Mouse (Mus musculus): Measurements from ENCODE around the gene Edar. TPM values are rescaled to one million over a fixed set of nuclear protein-coding genes. Genes with fewer than 3 reads are reported as not detected.

The Edar gene
- polyA plus RNA-seq, 1 experiment from 2014 or later, result 0.28 TPM

DNA sequence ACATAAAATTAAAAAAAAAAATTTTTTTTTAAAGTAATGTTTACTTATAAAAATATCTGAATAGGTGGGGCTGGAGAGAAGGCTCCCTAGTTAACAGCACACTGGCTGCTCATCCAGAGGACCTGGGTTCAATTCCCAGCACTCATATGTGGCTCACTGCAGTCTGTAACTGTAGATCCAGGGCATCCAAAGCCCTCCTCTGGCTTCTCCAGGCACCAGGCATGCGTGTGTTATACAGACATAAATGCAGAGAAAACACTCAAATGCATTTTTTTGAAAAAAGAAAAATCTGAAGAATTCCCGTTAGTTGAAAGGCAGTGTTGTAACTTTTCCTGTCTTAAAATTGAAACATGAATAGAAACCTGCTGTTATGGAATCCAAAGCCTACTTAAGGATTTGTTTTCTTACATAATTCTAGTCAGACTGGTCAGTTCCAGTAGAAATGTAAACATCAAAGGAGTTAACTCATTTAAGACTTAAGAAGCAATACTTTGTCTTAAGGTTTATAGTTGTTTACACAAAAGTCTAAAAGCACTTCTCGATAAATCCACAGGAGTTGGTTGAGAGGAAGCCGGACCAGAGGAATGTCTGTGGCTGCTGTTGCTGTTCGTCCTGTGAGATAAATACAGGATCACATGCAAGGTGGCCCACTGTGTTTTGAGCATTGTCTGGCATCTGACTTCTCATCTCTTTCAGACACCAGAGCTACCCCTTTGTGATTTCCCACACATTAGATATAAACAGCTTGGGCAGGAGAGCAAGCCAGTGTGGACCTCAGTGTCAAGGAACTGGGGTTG lies 89.8 kb downstream of the Edar start:
- Histone ChIP-seq H3K4me3 (no peak overlapping the region), H3K27me3 (replicated peaks) (no peaks in the 10 kb centered on the region), H3K36me3 (replicated peaks) (no peaks in the 10 kb centered on the region), H3K27ac (no peak overlapping the region), H3K9me3 (0 out of 2 replicates have a peak, but pooled peaks cover 3% of the 10 kb centered on the region), H3K9ac (no peak overlapping the region), H3K4me2 (no peak overlapping the region), H3K4me1 (no peaks in the 10 kb centered on the region)
- no peak for ATAC-seq (replicated peaks)
- WGBS, result 78% methylated on average over 5 of the region's 5 CpGs

DNA sequence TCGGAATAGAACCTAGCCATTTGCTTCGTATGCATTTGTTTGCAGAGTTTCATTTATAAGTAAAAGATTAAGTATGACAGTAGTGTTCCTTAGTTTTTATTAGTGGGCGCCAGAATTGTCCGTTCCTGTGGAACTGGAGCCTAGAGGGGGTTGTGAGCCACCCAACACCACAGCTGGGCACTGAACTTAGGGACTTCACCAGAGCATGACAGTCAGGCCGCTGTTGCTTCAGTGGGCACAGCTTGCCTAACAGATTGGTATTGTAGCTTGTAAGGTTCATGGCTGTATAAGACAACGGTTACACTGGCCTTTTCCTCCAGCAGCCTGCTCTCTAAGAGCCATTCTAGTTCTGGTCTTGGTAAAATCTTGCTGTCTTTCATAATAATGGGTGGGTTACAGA lies 114.9 kb downstream of the Edar start:
- Histone ChIP-seq H3K9ac (no peak overlapping the region), H3K4me2 (no peak overlapping the region), H3K9me3 (no peaks in the 10 kb centered on the region), H3K36me3 (replicated peaks) (no peaks in the 10 kb centered on the region), H3K4me1 (0 out of 2 replicates have a peak, but pooled peaks cover 2% of the 10 kb centered on the region), H3K4me3 (no peak overlapping the region), H3K27ac (no peak overlapping the region), H3K27me3 (replicated peaks) (no peaks in the 10 kb centered on the region)
- WGBS, result 88% methylated on average over 6 of the region's 6 CpGs
- no peak for ATAC-seq (replicated peaks)

DNA sequence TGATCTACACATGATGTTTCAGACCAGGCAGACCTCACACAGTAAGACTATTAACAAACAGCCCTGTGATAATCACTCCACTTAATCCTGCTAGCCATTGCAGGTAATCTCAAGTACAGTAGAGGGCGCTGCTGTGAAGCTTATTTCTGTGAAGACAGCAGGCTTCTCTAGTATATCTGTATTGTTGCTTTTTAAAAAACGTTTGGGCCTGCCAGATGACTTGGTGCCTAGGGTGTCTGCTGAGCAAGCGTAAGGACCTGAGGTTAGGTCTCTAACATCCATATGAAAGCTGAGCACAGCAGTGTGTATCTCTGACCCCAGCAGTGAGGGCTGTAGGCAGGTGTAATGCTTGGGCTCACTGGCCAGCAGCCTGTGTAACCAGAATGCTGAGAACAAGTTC lies 115.6 kb downstream of the Edar start:
- Histone ChIP-seq H3K9me3 (no peaks in the 10 kb centered on the region), H3K4me2 (no peak overlapping the region), H3K4me1 (0 out of 2 replicates have a peak, but pooled peaks cover 2% of the 10 kb centered on the region), H3K4me3 (no peak overlapping the region), H3K36me3 (replicated peaks) (no peaks in the 10 kb centered on the region), H3K27me3 (replicated peaks) (no peaks in the 10 kb centered on the region), H3K27ac (no peak overlapping the region), H3K9ac (no peak overlapping the region)
- 25% methylated on average over 3 of the region's 3 CpGs for WGBS
- ATAC-seq (replicated peaks), result peak; percentile 71

DNA sequence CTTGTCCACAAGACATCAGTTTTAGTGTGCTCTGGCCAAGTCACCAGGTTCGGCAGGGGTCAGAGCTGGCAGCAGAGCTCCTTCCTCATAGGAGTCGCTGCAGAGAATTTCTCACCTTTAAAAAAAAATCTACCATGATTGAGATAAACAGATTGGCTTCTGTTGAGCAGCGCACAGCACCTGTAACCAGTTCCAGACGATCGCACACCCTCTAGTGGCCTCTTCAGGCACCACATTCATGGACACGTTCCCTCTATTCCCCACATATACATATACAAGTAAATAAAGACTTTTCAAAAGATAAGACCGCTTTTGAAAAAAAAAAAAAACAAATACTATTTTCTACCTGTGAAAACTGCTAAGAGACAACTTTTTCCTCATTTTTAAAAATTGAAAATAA lies 116.4 kb downstream of the Edar start:
- Histone ChIP-seq H3K36me3 (replicated peaks) (no peaks in the 10 kb centered on the region), H3K4me2 (no peak overlapping the region), H3K9ac (no peak overlapping the region), H3K27me3 (replicated peaks) (no peaks in the 10 kb centered on the region), H3K27ac (no peak overlapping the region), H3K9me3 (no peaks in the 10 kb centered on the region), H3K4me1 (0 out of 2 replicates have a peak, but pooled peaks cover 2% of the 10 kb centered on the region), H3K4me3 (no peak overlapping the region)
- 24% methylated on average over 7 of the region's 7 CpGs for WGBS
- no peak for ATAC-seq (replicated peaks)

DNA sequence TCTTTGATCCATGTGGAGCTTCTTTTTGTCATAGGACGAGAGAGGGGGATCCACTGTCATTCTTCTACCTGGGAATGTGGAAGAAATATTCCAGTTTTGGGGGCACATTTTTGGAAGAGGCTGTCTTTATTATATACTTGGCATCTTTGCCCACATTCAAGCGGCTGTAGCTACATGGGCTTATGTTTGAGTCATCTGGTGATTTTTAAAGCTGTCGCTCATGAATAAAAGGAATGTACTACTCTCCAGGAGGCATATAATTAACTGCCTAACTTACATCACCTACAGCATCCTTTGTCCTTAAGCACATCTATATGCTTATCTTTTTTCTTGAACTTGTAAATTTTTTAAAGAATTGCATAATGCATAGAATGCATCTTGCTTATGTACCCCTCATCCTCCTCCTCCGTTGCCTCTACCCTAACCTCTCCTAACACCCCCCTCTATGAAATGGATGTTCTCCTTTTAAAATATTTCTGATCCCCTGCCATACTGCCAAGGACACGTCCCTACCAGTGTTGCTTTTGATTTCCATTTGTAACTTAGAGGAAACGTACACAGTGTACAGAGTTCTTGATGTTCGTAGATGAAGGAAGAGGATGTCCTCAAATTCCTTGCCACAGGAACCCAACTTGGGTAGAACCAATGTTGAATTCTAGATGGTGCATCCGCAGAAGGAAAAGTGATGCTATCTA lies 120.6 kb downstream of the Edar start:
- ATAC-seq (replicated peaks), result no peak

More for the DNA sequence above, 120.6 kb downstream of the Edar start:
- H3K4me3 ChIP-seq, result no peak overlapping the region
- no peaks in the 10 kb centered on the region for H3K27me3 ChIP-seq (replicated peaks)
- no peak overlapping the region for H3K4me2 ChIP-seq
- H3K36me3 ChIP-seq (replicated peaks), result no peaks in the 10 kb centered on the region
- no peaks in the 10 kb centered on the region for H3K4me1 ChIP-seq
- H3K9me3 ChIP-seq, result no peaks in the 10 kb centered on the region
- no peak overlapping the region for H3K9ac ChIP-seq
- 92% methylated on average over 8 of the region's 8 CpGs for WGBS
- no peak overlapping the region for H3K27ac ChIP-seq

Other genes with a start within 250 kb of the Edar start
- 15.2 and 16.0 TPM in 2 replicates for gene Ranbp2, start 228.7 kb downstream of the Edar start, polyA plus RNA-seq (2015; fragmentation: Nextera tagmentation; extraction: Ambion mirVana)
- gene Ccdc138, start 177.7 kb downstream of the Edar start, polyA plus RNA-seq (2015; fragmentation: Nextera tagmentation; extraction: Ambion mirVana), result 9.6 and 10.0 TPM in 2 replicates
- gene Gm17542, start 42.6 kb upstream of the Edar start, polyA plus RNA-seq (2015; fragmentation: Nextera tagmentation; extraction: Ambion mirVana), result not detected in 2 replicates
- gene Sh3rf3, start 137.7 kb upstream of the Edar start, polyA plus RNA-seq (2015; fragmentation: Nextera tagmentation; extraction: Ambion mirVana), result 3.1 and 4.0 TPM in 2 replicates

All from midbrain, embryonic 15.5 days (tissue).